Mouse (Mus musculus) E14TG2a.4 (cell line): ENCODE data around the gene Ablim1.

Source experiments
- CTCF ChIP-seq: conservative IDR thresholded peaks from 2 replicates; pipeline ENCODE4 v1.5.1; 2014; ENCODE audit warnings: low read length
- NANOG ChIP-seq: IDR thresholded peaks from 2 replicates; pipeline ENCODE4 v1.6.1; 2014; ENCODE audit warnings: borderline replicate concordance, low read length, mixed read lengths
- POU5F1 ChIP-seq: IDR thresholded peaks from 2 replicates; pipeline ENCODE4 v1.6.1; 2014; ENCODE audit warnings: low read length, borderline replicate concordance

GRCm38 (mm10) chr19:57059018-57059580 is 255.6 kb downstream of the Ablim1 start:
- TF ChIP-seq CTCF = no peak
- TF ChIP-seq POU5F1 = no peak
- TF ChIP-seq NANOG = no peak
